In the genomic region with DNA sequence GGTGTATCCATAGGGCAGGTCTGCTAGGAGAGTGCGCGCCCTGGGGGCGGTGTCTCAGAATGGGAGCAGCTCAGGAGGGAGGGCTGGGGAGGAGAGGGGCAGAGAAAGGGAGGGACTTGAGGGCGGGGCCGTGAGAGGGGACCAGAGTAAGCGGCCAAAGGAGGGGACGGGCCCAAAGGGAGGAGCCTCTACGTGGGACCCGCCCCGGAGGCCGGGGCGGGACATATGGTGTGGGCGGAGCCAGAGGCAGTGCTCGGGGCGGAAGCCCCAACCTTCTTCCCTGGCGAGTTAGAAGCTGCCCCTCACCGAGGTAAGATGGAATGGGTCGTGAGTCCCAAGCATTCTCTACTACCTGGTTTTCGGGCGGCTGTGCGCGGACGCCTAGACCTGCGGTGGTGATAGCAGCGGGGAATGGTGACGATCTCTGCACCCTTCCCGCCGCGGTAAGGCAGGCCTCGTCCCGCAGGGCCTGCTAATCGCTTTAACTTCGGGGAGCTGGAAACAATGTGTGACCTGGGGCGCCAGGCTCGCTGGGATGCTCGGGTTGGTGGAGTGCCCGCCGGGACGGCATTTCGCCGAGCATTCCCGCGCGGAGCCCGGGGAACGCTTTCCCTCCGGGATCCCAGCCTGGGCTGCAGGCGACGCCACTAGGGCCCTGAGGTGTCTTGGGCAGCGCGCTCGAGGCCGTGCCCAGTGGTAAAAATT, we compare ENCODE assay signal across 8 mouse cellular contexts. TPM values are rescaled to one million over a fixed set of nuclear protein-coding genes. Genes with fewer than 3 reads are reported as not detected.
DNase-seq lines count a peak whose midpoint lies in the region; ATAC-seq lines count a peak whose summit lies in the region.

A gene (plus strand): TSS at position 219 of the 705 bp plus-strand sequence.

- peak within 1 kb of the TSS; percentile 92 for H3K9ac ChIP-seq in hindbrain, embryonic 16.5 days (ENCODE audit: low read depth, low read length)

- DNase-seq in WW6 (ENCODE audit: low read depth, low spot score): peak; percentile 88
- peak; percentile 62 to 82 for DNase-seq in cerebellum, postnatal 4 days (ENCODE audit: low spot score in 2 of 2)
- peak; percentile 94 for DNase-seq in gastrocnemius, adult 18-20 months (ENCODE audit: low spot score)
- DNase-seq in left cerebral cortex, adult 18-20 months (ENCODE audit: low spot score in 2 of 2): peak; percentile 74 to 88
- peak; percentile 91 for DNase-seq in right cerebral cortex, adult 18-20 months
- DNase-seq in urinary bladder, postnatal 10 days (ENCODE audit: low spot score): peak; percentile 61

- no peaks in the 10 kb centered on the region for H3K27me3 ChIP-seq in hindbrain, embryonic 16.5 days (replicated peaks; ENCODE audit: control insufficient read depth, insufficient read depth, low read length)

- ATAC-seq in hindbrain, embryonic 16.5 days: peak; percentile 99

- under 1% methylated on average over 46 of the region's 53 CpGs for WGBS in hindbrain, embryonic 16.5 days
- WGBS in macrophage (ENCODE audit: missing documents): under 1% methylated on average over 53 of the region's 53 CpGs

- H3K27ac ChIP-seq in hindbrain, embryonic 16.5 days (ENCODE audit: low read depth, low read length): peak within 1 kb of the TSS; percentile 74
- peak within 1 kb of the TSS; percentile 58 for H3K27ac ChIP-seq in macrophage

- H3K4me1 ChIP-seq in hindbrain, embryonic 16.5 days (ENCODE audit: control insufficient read depth, insufficient read depth, low read depth, low read length): peaks cover 8% of the 10 kb centered on the region

- H3K36me3 ChIP-seq in hindbrain, embryonic 16.5 days (ENCODE audit: control insufficient read depth, insufficient read depth, low read length): 0 out of 2 replicates have a peak, but pooled peaks cover 2% of the 10 kb centered on the region
- peaks cover 11% of the 10 kb centered on the region; the same call in 1 of the 2 replicates for H3K36me3 ChIP-seq in macrophage (ENCODE audit: inconsistent target)

- H3K4me2 ChIP-seq in hindbrain, embryonic 16.5 days (ENCODE audit: low read length): peak within 1 kb of the TSS; percentile 82

- peaks cover 51% of the 10 kb centered on the region for H3K79me2 ChIP-seq in macrophage (ENCODE audit: inconsistent target)

- H3K4me3 ChIP-seq in hindbrain, embryonic 16.5 days (ENCODE audit: low read length): peak within 1 kb of the TSS; percentile 90
- peak within 1 kb of the TSS; percentile 67 for H3K4me3 ChIP-seq in macrophage (ENCODE audit: inconsistent target)

- no peaks in the 10 kb centered on the region for H3K9me3 ChIP-seq in hindbrain, embryonic 16.5 days (ENCODE audit: control insufficient read depth, low read length)

RNA-seq across cellular contexts. Expression of the gene that starts here (rescaled TPM):
- 10 to 100 TPM; 65.0 to 66.1 TPM for total RNA-seq in gastrocnemius, adult 18-20 months (2021)
- 214 and 217 TPM in 2 replicates for polyA plus RNA-seq in hindbrain, embryonic 16.5 days (2015; fragmentation: Nextera tagmentation; extraction: Ambion mirVana)
- total RNA-seq in left cerebral cortex, adult 18-20 months (2021): 10 to 100 TPM; 85.5 to 88.9 TPM
- 100 to 1,000 TPM in 21 of 26 experiments, 10 to 100 TPM in 5; 51.5 to 289 (median 135) TPM for total RNA-seq in macrophage (2018; cell fraction: chromatin; rRNA removed)
- 100 to 1,000 TPM; 250 to 494 (median 320) TPM for total RNA-seq in macrophage (2018; cell fraction: cytosol; rRNA removed)
- total RNA-seq in macrophage (2018; cell fraction: nucleus; rRNA removed): 100 to 1,000 TPM in 22 of 26 experiments, 10 to 100 TPM in 4; 77.6 to 214 (median 130) TPM
- 293 to 746 TPM (median 406 TPM) in 3 replicates for polyA plus RNA-seq in macrophage (2018)

Comparison
In these comparisons a context has a peak if more than half of its experiments do, and no peak if none do; other contexts are left out.
1. Peak in every context shown above with its lines: DNase-seq, ATAC-seq, H3K4me3 ChIP-seq and H3K27ac ChIP-seq.